Mouse (Mus musculus): ENCODE results near the gene Igf2bp1.

Igf2bp1 gene

DNA sequence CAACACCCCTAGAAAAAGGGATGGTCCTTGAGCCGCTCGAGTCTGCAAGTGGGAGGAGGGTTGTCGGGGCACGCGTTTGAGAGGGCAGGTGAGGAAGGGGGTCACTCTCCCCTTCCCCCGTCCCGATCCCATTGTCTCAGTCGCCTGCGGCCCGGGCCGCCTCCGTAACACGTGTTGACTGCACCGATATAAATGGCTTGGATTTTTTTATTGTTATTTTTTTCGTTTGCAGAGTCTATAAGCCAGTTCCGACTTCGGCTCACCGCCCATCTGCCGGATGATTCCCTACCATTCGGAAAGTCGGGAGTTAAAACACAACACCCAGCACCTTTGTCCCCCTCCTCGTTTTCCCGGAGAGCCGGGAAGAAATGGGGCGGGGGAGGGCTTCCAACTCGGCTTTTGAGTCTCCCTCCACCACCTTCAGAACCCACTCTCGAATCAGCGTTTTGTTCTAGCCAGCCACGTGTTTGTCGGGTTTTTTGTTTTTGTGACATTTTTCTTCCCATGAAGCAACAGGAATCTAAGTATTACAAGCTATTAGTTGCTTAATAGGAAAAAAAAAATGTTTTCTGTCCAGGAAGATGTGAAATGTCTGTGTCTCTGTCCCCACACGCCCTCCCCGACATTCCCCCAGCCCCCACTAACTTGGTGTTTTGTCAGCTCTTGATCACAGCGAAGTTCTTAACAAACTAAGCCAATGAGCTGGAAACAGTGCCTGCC lies 1.9 kb upstream of the Igf2bp1 start:
- no peak for DNase-seq (ENCODE audit: inconsistent ontology term)

GRCm38 (mm10) chr11:96006852-96007515 lies 1.2 kb upstream of the Igf2bp1 start:
- no peak for DNase-seq (ENCODE audit: inconsistent ontology term)

DNA sequence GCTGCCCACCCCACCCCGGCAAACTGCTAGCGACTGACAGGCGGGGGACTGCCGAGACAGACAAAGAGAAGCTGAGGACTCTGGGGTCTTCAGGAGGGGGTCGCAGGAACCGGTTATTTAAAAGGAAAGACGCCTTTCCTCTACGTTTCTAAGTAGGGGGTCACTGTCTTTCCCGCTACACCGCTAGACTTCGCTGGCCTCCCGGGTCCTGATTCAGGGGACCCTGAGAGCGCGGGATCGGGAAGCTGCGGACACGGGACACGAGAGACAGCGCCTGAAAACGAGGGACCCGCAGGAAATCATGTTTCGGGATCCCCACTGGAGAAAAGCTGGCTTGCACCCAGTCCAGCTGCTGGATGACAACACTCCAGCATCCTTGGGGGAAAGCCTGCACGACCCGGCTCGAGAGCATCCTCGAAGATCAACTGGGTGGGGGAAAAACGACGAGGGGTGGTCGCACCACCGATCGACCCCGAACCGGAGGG lies 669 bp upstream of the Igf2bp1 start:
- no peak for DNase-seq (ENCODE audit: inconsistent ontology term)

GRCm38 (mm10) chr11:96004793-96005402 lies 842 bp downstream of the Igf2bp1 start:
- no peak for DNase-seq (ENCODE audit: inconsistent ontology term)

GRCm38 (mm10) chr11:96003969-96004792 lies 1.6 kb downstream of the Igf2bp1 start:
- no peak for DNase-seq (ENCODE audit: inconsistent ontology term)

- DNase-seq (ENCODE audit: inconsistent ontology term): no peak
Measured at GRCm38 (mm10) chr11:96003100-96003900, 2.4 kb downstream of the Igf2bp1 start.

- DNase-seq (ENCODE audit: inconsistent ontology term): no peak
Measured at GRCm38 (mm10) chr11:95994151-95994550, 11.6 kb downstream of the Igf2bp1 start.

DNA sequence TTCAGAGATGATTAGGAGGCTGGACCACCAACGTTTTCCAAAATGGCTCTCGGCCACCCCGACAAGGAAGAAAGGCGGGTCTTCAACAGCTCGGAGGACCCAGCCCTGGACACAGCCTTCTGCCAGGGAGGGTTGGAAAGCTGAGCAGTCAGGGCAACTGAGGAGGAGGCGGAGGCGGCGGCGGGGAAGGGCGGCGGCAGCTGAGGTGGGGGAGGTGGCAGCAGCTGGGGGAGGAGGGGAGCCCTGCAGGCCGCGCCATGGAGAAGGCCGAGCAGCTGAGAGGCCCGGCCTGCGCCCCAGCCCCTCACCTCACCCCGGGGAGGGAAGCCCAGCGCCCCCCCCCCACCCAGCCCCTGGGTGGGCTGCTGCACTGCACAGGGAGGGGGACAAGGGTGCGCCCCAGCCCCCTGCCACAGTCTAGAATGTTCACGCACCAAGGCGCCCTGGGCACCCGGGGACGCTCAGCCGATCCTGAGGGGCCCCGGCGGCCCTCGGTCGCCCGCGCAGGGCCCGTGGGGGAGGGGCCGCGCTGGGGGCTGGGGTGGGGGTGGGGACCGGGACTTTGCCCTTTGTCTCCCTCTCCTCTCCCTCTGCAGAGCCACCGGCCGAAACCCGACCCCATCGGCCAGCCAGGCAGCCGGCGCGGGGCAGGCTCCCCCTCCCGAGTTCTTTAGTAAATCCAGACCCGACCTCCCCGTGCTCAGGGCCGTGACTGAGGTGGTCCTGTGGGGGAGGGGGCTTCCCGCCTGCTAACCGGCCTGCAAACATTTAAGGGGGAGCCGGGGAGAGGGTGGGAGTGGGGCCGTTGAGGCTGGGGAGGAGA lies 14.6 kb downstream of the Igf2bp1 start:
- DNase-seq (ENCODE audit: inconsistent ontology term): no peak

DNA sequence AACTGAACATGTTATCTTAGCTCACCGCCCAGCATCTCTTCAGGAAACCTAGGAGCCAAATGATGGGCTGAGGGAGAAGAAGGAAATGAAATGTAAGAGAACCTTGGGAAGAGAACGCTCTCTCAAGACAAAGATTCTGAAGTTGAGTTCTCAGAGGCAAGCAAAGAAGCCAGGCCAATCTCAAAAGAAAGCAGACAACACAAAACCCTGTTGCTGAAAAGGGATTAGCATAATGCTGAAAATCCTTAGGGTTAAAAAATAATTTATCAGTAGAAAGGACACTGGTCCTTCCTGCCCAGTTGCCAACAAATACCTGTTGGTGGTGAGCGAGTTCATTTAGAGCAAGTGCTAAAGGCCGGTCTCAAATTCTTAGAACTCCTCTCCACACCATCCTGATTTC lies 15.3 kb downstream of the Igf2bp1 start:
- DNase-seq (ENCODE audit: inconsistent ontology term): no peak

GRCm38 (mm10) chr11:95989864-95990263 lies 15.9 kb downstream of the Igf2bp1 start:
- DNase-seq (ENCODE audit: inconsistent ontology term): no peak

DNA sequence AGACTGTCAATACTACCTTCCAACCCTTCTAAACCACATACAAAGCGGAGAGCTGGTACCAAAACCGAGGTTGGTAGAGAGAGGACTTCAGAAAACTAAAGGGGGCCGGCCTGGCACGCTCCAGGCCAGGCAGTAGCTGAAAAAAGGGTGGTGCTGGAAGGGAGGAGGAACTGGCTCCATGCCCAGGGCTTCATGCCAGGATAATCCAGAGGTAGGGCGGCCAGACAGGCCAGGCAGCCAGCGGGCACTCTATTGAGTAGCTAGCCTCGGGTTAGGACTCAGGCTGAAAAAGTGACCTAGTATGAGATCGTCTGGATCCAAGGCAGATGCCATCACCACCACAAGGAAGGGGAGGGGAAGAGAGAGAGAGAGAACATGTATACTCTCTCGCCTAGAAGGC lies 17.2 kb downstream of the Igf2bp1 start:
- DNase-seq (ENCODE audit: inconsistent ontology term): peak; percentile 51

GRCm38 (mm10) chr11:95987854-95988447 lies 17.8 kb downstream of the Igf2bp1 start:
- no peak for DNase-seq (ENCODE audit: inconsistent ontology term)

GRCm38 (mm10) chr11:95982475-95982874 lies 23.3 kb downstream of the Igf2bp1 start:
- peak; percentile 88 for DNase-seq (ENCODE audit: inconsistent ontology term)

DNA sequence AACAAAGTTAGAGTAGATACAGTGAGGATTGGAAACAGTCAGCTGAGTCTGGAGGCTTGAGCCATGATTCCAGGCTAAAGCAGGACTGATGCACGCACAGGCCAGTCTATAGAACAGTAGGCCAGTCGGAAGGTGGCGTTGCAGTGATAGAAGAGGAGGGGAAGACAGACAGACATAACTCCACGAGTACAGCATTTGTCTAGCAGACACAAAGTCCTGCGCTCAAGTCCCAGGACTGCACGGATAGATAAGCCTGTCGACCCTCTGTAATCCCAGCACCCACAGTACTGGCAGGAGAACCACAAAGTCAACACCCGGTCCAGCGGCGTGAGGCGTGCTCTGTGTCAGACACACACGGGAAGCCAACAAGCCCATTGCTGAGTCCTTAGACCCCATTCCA lies 23.9 kb downstream of the Igf2bp1 start:
- no peak for DNase-seq (ENCODE audit: inconsistent ontology term)

- DNase-seq (ENCODE audit: inconsistent ontology term): no peak
Measured at GRCm38 (mm10) chr11:95980762-95981418, 24.9 kb downstream of the Igf2bp1 start.

DNA sequence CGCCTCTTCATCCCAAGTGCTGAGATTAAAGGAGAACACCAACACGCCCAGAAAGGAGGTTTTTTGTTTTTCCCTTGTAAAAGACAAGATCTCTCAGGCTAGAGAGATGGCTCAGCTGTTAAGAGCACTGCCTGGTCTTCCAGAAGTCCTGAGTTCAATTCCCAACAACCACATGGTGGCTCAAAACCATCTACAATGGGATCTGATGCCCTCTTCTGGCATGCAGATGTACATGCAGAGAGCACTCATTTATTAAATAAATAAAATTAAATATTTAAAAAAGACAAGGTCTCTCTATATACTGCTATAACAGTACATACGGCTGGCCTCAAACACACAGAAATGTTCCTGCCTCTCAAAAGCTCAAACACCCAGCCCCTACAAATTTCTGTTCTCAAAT lies 27.3 kb downstream of the Igf2bp1 start:
- DNase-seq (ENCODE audit: inconsistent ontology term): no peak

GRCm38 (mm10) chr11:95976290-95976689 lies 29.4 kb downstream of the Igf2bp1 start:
- DNase-seq (ENCODE audit: inconsistent ontology term): no peak

- no peak for DNase-seq (ENCODE audit: inconsistent ontology term)
Measured at GRCm38 (mm10) chr11:95975694-95976093, 30.0 kb downstream of the Igf2bp1 start.

DNA sequence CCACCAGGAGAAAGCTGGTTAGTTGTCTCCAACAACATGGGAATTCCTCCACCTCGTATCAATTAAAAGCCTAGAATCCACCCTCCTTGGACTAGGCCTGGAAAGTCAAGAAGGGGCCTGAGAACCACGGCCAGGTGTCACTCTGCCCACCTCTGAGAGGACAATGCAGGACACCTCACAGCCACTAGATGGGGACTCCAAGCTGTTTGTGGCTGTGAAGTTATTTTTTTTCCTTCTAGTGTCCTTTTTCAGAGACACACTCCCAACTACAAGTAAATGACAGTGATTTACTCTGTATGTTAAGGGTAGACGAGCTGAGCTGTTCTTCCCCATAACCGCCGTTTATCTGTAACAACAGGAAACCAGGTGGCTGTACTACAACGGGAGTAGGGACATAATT lies 32.6 kb downstream of the Igf2bp1 start:
- DNase-seq (ENCODE audit: inconsistent ontology term): no peak
